Mouse (Mus musculus): ENCODE data around the gene Fasn.
"Not testable (repeated sequence)": the region's sequence is repeated elsewhere in the genome, so short reads cannot be mapped to it uniquely, and the experiment has no call there.

The Fasn gene

DNA sequence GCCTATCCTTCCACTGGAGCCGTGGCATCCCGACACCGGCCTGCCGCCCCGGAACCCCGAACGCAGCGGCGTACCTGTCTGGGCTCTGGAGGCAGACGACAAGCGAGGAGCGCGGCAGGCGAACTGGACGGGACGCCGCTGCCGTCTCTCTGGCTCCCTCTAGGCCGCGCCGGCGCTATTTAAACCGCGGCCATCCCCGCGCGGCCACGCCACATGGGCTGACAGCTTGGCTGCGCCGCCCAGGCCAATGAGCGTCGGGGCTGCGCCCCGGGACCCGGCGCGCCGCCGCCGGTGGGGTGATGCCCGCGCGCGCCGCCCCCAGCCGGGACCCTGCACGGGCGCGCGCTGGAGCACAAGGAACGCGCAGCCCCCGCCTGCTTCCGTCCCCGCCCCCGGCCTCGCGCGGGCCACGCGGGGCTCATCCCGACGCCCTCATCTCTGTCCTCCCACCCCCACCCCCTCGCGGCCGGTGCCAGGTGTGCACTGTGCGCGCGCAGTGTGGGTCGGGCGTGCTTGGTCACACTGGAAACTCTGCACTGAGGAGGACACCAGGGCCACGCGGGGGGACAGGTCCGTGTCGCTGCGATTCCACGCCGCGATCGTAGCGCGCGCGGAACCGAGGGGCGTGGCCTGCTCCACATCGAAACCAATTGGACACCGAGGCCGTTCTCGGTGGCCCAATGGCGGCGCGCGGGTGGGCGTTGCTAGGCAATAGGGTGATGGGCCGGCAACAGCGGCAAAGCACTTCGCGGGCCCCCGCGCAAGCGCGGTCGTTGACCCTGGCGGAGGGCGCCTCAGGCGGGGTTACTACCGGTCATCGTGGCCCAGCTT is at the start of gene Fasn:
TSS of gene Fasn (minus strand) at position 592 of the 831 bp plus-strand sequence.
- DNase-seq (ENCODE audit: low spot score) = peak; percentile 98

DNA sequence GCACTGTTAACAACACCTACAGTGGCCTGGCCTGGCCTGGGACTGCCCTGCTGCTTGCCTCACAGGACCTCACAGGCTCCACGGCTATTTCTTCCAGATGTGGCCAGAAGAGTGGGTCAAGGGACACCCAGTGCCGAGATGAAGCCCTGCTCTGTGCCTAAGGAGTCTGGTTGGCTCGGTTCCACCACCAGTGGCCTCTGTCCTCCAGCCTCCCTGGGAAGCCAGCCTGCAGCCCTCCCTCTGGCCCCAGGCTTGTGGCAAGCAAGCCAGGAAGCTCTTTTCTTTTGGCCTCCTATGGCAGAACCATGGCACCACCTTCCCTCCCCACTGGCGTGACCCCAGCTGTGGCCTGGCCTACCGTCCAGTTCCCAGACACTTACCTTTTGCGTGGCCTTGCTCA is 48.9 kb upstream of the Fasn start:
- peak; percentile 78 for DNase-seq (ENCODE audit: low spot score)

DNA sequence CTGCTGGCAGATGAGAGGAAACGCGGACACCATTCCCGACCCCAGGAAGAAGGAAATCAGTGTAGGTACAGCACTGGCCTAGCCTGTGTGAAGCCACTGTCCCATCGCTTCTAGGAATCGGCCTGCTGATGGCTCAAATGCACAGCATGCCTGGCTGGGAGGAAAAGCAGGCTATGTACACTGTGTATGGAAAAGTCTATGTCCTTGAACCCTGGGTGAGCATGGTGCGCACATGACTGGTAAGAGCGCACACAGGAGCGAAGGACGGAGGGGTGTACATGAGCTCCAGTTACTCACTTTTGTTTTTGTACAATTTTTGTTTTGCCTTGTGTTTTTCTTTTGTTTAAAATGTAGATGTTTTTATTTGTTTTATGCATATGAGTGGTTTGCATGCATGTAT is 47.2 kb upstream of the Fasn start:
- no peak for DNase-seq (ENCODE audit: low spot score)

DNA sequence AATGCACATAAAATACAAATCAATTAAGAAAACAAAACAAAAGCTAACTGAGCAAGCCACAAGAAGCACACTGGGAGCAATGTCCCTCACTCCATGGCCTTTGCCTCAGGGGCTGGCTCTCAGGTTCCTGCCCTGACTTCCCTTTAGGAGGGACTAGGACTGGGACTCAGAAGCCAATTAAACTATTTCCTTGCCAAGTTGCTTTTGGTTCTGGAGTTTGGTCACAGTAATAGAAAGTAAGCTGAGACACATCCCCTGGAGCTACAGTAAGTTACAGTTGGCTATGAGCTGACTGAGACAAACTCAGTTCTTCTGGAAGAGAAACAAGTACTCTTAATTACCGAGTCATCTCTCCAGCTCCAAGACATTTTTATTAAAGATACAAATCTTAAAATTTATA is 41.5 kb upstream of the Fasn start:
- DNase-seq (ENCODE audit: low spot score) = no peak

DNA sequence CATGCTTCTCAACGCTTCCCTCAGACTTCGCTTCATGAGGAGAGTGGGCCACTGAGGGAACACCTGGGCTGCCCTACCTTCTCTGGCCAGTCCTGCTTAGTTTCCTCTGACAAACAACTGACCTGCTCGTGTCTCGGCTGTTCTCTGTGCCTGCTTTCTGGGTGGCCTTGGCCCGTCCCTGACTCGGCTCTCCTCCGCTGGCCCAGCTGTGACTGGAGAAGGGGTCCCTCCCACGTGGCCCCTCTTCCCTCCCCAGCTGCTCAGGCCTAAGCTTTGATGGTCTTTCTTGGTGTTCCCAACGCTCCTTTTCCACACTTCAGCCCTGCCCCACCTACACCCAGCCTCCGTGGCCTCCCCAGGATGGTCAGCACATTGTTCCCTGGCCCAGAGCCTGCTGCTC is 38.5 kb upstream of the Fasn start:
- DNase-seq (ENCODE audit: low spot score) = peak; percentile 61

DNA sequence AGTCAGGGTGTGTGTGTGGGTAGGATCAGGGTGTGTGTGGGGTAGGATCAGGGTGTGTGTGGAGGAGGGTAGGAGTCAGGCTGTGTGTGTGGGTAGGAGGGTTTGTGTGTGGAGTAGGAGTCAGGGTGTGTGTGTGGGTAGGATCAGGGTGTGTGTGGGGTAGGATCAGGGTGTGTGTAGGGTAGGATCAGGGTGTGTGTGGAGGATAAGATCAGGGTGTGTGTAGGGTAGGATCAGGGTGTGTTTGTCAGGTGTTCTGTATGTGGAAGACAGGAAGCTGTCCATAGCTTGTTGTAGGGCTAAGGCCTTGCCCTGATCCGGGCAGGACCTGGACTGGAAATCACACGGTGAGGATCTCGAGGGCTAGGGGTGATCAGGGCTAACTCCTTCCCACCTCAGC is 31.6 kb upstream of the Fasn start:
- DNase-seq (ENCODE audit: low spot score) = not testable (repeated sequence)

DNA sequence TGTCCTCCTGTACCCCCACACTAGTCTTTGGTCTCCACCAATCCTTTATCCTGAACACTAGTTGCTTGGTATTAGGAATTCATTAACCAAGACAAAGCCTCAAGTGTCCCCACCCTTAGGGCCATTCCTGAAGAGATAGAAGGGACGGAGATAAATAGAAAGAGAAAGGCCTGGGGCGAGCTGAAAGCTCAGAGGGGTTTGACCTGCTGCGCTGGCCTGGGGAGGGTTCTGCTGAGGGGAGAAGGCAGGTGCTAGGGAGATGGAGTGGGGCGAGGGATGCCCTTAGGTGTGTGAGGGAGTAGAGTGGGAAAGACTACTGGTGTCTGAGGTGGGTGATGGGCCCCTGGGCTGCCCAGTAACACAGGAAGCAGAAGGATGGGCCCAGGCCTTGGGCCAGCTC is 29.4 kb upstream of the Fasn start:
- no peak for DNase-seq (ENCODE audit: low spot score)

DNA sequence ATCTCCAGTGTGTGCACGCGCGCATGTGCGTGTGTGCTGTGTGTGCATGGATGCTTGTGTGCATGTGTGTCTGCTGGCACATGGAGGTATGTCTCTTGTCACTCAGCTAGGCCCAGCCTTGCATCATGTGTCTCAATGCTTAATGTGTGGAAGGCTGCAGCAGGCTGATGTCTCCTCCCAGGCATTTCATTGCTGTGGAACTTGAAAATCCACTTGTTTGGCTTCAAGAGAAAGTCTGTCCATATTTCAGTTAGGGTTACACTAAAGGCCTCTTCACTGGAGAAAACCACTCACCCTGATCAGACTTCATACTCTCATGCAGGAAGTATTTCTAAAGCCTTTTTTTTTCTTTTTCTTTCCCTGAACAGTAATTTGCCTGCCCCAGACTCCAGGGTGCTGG is 28.8 kb upstream of the Fasn start:
- no peak for DNase-seq (ENCODE audit: low spot score)

DNA sequence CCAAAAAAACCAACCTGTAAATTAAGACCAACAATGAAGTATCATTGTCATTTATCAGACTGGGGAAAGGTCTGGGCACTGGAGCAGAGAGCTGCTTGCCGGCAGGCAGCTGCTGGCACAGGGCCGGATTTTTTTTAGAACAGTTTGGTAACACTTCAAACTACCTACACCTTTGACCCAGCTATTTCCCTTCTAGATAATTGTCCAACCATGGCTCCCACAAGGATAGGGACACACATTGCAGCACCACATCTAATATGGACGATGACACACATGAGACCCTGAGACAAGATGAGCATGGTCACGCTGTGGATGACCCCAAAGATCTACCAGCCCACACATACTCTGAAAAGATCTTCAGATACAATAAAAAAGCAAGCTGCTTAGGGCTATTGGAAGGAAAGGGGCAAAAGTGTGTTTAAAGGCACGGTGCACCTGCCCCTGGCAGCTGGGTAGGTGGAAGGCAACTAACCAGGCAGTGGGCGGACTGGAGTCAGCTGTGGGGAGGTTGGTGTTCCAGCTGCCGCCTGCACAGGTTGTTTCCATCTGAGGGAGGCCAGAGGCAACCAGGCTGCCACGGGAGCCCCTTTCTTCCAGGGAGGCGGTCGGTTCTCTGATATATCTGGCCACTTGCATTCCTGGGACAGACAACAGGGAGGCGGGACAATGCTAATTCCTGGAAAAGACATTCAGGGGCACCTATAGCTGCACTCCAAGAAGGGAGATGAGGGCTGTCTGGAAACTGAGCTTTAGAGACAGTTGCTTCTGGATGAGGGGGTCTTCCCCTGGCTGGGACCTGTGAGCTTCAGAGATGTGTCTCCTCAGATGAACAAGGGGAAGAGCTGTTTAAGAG is 28.0 kb upstream of the Fasn start:
- DNase-seq (ENCODE audit: low spot score) = peak; percentile 66

DNA sequence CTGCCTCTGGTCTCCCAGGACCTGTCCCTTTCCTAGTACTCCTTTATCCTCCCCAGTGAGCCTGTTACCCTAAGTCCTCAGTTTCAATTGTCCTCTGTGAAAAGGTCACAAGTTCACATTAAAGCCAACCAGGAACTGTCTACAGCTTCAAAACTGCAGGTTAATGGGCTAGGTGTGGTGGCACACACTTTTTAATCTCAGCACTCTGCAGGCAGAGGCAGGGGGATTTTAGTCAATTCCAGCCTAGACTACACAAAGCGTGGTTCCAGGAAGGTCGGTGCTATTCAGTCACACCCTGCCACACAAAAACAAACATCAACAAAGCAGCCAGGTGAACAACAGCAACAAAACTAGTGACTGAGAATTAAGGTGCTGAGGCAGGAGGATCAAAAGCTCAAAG is 27.2 kb upstream of the Fasn start:
- DNase-seq (ENCODE audit: low spot score) = no peak

DNA sequence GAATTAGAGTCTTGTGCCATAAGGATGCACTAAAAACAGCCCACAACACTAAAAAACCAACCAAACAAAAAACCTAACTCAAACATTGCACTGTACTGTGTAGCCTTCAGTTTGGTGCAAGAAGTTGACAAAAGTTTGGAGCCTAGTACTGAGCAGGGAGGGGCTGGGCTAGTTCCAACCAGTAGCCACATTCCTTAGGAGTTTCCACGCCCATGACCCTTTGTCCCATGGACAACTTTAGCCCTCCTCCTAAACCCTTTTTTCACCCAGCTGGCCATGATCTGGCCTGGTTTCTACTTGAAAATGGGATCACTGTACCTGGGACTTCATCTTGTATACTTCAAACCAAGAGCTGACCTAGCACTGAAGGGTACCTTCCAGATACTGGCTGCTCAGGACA is 26.8 kb upstream of the Fasn start:
- DNase-seq (ENCODE audit: low spot score) = no peak

DNA sequence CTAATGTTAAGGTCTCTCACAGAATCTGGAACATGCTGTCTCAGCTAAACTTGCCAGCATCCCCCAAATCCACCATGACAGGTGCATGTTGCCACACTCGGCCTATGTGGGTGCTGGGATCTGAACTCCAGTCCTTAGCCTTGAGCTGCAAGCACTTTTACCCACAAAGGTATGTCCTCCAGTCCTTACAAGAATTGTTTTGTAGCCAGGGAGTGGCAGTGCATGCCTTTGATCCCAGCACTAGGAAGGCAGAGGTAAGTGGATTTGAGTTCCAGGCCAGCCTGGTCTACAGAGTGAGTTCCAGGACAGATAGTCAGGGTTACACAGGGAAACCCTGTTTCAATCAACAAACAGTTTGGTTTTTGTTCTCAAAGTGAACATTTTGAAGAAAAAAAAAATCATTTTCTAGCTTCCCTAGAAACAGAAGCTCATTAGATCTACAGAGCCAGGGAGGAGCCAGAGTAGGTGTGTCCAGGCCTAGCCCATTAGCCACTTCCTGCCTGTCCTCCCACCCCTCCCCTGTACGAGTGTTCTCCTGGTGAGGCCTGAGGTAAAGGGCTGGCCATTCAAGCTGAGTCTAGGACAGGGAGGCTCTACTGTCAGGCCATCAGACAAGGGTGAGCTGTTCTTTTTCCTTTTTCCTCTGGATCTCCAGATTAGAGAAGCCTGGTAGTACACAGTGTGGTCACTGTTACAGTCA is 26.1 kb upstream of the Fasn start:
- no peak for DNase-seq (ENCODE audit: low spot score)

DNA sequence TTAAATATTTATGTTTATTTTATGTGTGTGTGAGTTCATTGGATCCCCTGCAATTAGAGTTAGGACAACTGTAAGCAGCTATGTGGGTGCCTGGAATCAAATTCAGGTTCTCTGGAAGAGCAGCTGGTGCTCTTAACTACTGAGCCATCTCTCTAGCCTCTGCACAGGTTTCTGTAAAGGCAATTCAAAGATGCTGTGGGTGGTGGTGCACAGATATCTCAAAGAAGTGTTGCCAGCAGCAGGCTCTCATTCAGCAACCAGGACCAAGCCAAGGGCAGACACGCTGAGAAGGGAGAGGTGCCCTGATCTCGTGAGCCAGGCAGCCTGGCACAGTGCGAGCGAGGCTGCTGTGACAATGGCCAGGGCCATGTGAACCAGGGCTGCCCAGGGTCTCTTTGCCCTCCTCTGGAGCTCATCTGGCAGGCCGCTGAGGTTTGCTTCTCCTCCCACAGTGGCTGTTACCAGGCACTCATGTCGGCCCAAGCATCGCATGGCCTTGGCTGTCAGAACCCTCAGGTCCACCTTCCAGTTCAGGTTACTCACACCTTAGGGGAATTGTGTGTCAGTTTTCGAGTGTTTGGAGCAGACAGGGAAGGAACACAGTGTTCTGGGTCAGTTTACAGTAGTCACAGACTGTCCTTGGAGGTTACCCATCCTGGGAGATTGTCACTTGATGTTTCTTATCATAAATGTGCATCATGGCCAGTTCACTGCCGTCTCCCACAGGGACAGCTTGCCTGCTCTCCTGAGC is 22.6 kb upstream of the Fasn start:
- no peak for DNase-seq (ENCODE audit: low spot score)

DNA sequence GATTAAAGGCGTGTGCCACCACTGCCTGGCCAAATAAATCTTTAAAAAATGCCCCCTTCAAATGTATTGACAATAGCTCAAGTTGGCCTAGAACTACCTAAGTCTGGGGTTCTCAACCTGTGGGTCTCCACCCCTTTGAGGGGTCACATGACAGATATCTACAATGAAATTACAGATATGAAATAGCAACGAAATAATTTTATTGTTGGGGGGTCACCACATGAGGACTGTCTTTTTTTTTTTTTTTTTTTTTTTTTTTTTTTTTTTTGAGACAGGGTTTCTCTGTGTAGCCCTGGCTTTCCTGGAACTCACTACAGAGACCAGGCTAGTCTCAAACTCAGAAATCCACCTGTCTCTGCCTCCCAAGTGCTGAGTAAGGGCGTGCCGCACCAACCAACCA is 20.0 kb upstream of the Fasn start:
- no peak for DNase-seq (ENCODE audit: low spot score)

DNA sequence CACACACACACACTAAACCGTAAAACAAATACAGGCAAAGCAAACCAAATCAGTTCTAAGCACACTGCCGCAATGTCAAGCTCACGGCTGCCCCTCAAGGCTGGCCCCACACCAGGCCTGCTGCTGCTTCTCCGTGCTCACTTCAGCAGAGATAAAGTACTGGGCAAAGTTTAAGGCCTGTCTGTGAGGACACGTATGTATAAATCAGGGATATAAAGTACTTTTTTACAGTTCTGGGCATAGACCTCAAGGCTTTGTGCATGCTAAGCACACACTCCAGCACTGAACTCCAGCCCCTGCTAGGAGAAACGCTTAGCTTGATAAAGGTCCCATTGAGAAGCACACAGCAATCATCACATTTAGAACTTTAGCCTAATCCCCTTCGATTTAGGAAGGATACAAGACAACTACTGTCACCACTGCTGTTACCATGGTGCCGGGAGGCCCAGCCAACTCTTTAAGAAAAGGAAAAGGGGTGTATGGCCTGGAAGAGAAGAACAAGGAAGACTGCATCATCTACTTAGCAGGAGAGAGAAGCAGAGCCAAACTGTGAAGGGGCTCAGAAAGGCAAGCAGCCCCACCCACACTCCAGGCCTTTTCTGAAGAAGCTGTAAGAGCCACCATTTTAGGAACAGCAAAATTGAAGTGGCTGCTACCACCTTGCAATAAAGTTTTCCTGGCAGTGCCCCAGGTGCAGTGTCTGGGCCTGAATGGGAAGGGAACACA is 9.4 kb upstream of the Fasn start:
- no peak for DNase-seq (ENCODE audit: low spot score)

DNA sequence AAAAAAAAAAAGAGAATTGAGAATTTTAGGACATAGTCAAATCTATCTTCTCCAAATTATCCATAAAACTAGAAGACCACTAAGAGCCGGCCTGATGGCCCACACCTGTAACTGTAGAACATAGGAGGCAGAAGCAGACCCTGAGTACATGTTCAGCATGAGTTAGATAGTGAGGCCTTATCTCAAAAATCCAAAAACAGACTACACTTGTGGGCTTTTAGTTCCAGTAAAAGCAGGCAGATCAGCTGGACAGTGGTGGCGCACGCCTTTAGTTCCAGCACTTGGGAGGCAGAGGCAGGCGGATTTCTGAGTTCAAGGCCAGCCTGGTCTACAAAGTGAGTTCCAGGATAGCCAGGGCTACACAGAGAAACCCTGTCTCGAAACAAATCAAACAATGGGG is 8.6 kb upstream of the Fasn start:
- not testable (repeated sequence) for DNase-seq (ENCODE audit: low spot score)

DNA sequence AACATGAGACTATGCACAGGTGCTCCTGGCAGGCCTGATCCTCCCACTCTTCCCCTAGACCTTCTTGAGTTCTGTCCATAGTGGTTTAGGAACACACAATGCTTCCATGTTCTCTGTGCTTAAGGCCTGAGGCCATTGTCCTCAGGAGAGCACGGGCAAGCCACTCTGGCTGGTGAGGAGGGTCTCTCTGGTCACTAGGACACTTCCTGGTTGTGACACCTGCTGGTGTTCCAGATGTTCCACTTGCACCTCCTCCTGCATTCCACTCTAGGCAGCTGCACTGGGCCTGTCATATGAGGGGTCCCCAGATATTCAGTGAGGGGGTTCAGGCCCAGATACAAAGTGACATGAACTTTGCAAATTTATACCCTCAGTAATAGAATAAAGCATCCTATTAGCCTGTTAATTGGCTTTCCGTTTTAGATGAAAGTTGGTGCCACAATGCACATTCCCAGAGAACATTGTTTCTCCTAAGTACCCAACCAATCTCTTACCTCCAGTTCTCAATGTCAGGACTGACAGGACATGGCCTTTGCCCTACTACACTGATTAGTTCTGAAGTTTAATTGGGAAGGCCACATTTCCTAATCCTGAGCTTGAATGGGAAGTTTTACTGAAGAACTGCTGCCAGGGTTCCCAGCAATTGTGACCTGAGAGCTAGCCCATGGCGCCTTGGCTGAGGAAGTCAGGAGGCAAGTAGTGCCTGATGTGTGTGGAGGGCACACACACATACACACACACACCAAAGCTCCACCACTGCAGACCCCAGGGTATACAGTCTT is 7.5 kb upstream of the Fasn start:
- DNase-seq (ENCODE audit: low spot score) = no peak

DNA sequence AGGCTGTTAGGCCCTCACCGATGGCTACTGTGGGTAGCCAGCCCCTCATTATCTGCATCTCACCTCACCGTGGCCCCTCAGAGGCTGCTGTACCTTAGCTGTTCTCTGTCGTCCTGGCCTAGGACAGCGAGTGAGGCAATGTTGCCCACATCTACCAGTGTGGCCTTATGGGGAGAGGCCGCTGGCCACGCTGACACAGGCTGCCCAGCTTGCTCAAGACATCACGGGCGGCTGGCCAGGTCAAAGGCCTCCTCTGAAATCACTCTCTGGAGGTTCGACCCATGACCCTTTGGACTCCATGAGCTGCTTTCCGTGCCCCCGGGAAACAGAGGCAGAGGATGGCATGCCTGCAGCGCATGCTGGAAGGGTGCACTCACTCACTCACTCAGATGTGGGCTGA is 6.3 kb upstream of the Fasn start:
- no peak for DNase-seq (ENCODE audit: low spot score)

DNA sequence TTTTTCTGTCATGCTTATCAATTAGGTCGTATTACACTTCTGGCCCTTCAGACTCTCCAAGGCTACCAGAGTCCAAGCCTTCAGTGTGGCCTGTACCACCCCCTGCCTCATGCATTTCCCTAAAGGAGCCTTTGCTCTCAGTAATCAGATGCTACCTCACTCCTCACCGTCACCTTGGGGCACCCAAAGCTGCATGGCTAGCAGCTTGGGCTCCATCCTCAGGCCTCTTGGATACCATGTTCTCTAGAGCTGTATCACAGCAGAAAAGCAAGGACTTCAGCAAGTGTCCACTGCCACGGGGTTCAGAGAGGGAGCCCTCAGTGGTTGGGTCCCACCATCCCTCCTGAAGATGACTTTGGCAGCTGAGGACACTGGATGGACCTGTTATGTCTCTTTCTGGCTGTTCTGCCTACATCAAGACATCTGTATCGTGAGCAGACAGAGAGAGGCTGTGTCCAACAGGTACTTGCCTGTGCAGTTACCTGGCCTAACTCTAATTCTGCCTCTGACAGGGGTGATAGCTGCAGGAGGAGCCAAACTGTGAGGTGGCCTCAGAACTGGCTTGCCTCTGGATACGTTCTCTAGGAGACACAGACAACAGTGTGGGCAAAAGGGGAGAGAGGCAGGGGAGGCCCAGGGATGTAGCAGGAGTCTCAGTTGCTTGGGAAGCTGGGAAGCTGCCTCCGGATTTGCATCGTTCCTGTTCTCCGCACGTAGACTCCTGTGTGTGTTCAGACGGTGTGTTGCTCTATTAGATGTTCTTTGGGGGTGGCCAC is 5.6 kb upstream of the Fasn start:
- DNase-seq (ENCODE audit: low spot score) = no peak

DNA sequence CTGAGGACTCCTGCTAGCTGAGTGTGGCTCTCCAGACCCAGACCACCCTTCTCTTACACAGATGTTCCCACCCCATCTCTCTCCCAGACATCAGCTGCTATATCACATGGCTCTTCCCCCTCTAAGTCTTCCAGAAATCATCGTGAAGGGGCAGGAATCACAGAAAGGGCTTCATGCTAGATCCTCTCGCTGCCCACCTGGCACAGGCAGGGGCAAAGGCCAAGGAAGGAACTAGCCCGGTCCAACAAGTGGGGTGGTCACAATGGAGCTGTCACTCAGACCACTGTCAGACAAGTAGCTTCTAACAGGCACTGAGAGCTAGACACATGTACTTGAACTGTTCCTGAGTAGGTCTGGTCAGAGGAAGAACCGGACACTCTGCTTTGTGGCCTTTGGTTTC is 4.1 kb upstream of the Fasn start:
- DNase-seq (ENCODE audit: low spot score) = no peak

Measured in testis, postnatal 10 days (tissue).